Mouse (Mus musculus) liver, embryonic 13.5 days (tissue): ENCODE measurements around the gene Syt2. TPM values are rescaled to one million over a fixed set of nuclear protein-coding genes. Genes with fewer than 3 reads are reported as not detected.

ENCODE experiments used
- ATAC-seq: fragments of 200-750 bp; cut with Nextera tagmentation; 2 replicates; pipeline ENCODE4 v1.8.0; 2017; ENCODE audit warnings: low read depth, mild to moderate bottlenecking, moderate number of reproducible peaks, moderate library complexity
- DNase-seq: peaks from one replicate; pipeline ENCODE4 v3.0.0; 2022
- H3K27ac ChIP-seq: fragments of 300-500 bp; sonication (generic); 2 replicates; pipeline ENCODE4 v1.5.1; 2015; ENCODE audit warnings: moderate library complexity, mild to moderate bottlenecking, inconsistent platforms
- H3K27me3 ChIP-seq: fragments of 300-500 bp; sonication (generic); 2 replicates; pipeline ENCODE4 v1.6.1; 2015; ENCODE audit warnings: mild to moderate bottlenecking, inconsistent platforms
- H3K36me3 ChIP-seq: fragments of 300-500 bp; sonication (generic); 2 replicates; pipeline ENCODE4 v1.6.1; 2015; ENCODE audit warnings: mild to moderate bottlenecking, inconsistent platforms
- H3K4me1 ChIP-seq: fragments of 300-500 bp; sonication (generic); replicated peaks from 2 replicates; pipeline ENCODE4 v1.6.1; 2015; ENCODE audit warnings: inconsistent platforms
- H3K4me2 ChIP-seq: fragments of 300-500 bp; sonication (generic); 2 replicates; pipeline ENCODE4 v1.6.1; 2015; ENCODE audit warnings: inconsistent platforms, mild to moderate bottlenecking, moderate library complexity
- H3K4me3 ChIP-seq: fragments of 300-500 bp; sonication (generic); replicated peaks from 2 replicates; pipeline ENCODE4 v1.5.1; 2015; ENCODE audit warnings: mild to moderate bottlenecking, inconsistent platforms
- H3K9ac ChIP-seq: fragments of 300-500 bp; sonication (generic); 2 replicates; pipeline ENCODE4 v1.6.1; 2015; ENCODE audit warnings: mild to moderate bottlenecking, inconsistent platforms
- H3K9me3 ChIP-seq: fragments of 300-500 bp; sonication (generic); replicated peaks from 2 replicates; pipeline ENCODE4 v1.6.1; 2016; ENCODE audit warnings: inconsistent platforms
- WGBS: fragments of 180-500 bp; shearing (Covaris S2); methylation state at CpG from one replicate; pipeline ENCODE4 v1.1.7; 2015; ENCODE audit not compliant: insufficient replicate concordance; 5-methylcytosine and 5-hydroxymethylcytosine counted together
- polyA plus RNA-seq: library from polyadenylated mRNA; unstranded; fragments of >200 nt; fragmentation: Nextera tagmentation; extraction: Ambion mirVana; gene quantifications from 2 replicates; pipeline ENCODE4 v1.2.1, GENCODE M21; 2015

The Syt2 gene
- polyA plus RNA-seq, 1 experiment from 2014 or later, result 0.08 TPM

DNA sequence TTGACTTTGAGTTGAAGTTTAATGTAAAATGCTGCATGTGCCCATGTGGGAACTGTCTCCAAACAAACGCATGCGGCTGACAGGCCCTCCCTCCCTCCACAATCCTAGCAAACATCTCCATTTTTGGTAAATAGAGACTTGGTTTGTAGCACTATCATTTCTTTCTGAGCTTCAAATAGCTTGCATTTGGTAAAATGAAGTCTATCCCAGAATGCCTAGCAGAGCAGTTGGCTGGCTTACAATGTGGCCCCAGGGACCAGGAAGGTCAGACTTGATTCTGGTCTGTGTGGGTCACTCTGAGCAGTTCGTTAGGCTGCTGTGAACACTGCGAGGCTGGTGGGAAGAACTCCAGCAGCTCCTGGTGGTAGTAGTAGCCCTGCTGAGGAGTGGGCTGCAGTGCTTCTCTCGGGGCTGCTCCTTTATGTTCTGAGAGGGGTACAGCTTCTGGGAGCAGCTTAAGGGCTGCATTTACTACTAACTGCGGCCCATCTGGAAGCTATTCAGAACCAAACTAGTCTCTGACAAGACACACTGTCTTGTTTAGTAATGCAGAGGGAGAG is 128.3 kb downstream of the Syt2 start:
- WGBS, result 70% methylated on average over 6 of the region's 6 CpGs
- DNase-seq (no peak), ATAC-seq (no peak)
- Histone ChIP-seq H3K4me3 (no peak overlapping the region), H3K27ac (no peak overlapping the region; the same call in 1 of the 2 replicates), H3K4me1 (peaks cover 26% of the 10 kb centered on the region), H3K27me3 (no peaks in the 10 kb centered on the region), H3K9me3 (no peaks in the 10 kb centered on the region), H3K36me3 (peaks cover 8% of the 10 kb centered on the region; the same call in 1 of the 2 replicates), H3K4me2 (no peak overlapping the region), H3K9ac (no peak overlapping the region)

DNA sequence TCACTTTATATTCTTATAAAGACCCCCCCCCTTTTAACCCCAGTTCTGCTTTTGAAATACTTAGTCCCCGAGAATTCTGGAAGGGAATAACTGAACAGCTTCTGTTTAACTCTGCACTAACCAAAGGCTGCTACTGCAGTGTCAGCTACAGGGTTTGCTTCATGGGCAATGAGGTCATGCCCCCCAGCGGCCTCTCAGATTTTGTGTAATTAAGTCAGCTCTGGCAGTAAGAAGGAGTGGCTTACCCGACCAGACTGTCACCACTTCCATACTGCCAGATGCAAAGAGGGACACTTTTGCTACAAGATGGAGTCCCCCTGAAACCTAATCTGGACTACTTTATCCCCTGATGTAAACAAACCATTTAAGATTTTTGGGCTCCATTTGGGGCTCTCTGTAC is 129.2 kb downstream of the Syt2 start:
- Histone ChIP-seq H3K4me2 (no peak overlapping the region), H3K27me3 (no peaks in the 10 kb centered on the region), H3K36me3 (peaks cover 8% of the 10 kb centered on the region; the same call in 1 of the 2 replicates), H3K27ac (no peak overlapping the region), H3K9me3 (no peaks in the 10 kb centered on the region), H3K9ac (no peak overlapping the region), H3K4me1 (peaks cover 26% of the 10 kb centered on the region), H3K4me3 (no peak overlapping the region)
- WGBS, result 67% methylated on average over 3 of the region's 3 CpGs
- ATAC-seq (no peak), DNase-seq (no peak)

DNA sequence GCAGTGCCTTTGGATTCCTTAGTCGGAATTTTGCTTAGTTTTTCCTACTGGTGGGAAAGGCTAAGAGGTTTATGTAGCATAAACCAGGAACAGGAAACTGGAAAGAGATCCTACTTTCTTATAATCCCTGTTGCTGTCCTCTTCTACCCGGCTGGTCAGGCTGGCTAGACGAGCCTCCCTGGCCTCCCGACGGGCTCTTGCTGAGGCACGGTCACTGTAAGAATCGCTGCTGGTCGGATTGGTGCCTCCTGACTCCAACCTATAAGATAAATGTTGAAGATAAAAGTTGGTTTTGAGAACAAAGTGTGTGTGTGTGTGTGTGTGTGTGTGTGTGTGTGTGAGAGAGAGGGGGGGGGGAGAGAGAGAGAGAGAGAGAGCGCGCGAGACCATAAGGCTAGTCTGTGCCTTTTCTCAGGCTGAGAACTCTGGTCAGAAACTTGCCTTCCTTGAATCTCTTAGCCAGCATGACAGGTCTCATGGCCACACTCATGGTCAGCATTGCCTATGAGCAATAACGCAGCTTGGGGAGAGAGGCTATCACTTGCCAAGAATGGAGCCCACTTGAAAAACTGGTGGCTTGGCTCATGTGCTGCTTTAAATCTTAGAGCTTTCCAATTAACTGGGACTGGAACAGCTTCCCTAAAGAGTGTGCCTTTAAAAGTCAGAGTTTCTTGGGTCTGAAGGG is 130.9 kb downstream of the Syt2 start:
- WGBS, result 79% methylated on average over 12 of the region's 12 CpGs
- Histone ChIP-seq H3K4me2 (no peak overlapping the region), H3K9me3 (no peaks in the 10 kb centered on the region), H3K4me1 (peaks cover 18% of the 10 kb centered on the region; the same call in 1 of the 2 replicates), H3K27ac (no peak overlapping the region), H3K4me3 (no peak overlapping the region), H3K27me3 (no peaks in the 10 kb centered on the region), H3K9ac (no peak overlapping the region), H3K36me3 (peaks cover 8% of the 10 kb centered on the region; the same call in 1 of the 2 replicates)
- no peak for DNase-seq
- no peak for ATAC-seq

DNA sequence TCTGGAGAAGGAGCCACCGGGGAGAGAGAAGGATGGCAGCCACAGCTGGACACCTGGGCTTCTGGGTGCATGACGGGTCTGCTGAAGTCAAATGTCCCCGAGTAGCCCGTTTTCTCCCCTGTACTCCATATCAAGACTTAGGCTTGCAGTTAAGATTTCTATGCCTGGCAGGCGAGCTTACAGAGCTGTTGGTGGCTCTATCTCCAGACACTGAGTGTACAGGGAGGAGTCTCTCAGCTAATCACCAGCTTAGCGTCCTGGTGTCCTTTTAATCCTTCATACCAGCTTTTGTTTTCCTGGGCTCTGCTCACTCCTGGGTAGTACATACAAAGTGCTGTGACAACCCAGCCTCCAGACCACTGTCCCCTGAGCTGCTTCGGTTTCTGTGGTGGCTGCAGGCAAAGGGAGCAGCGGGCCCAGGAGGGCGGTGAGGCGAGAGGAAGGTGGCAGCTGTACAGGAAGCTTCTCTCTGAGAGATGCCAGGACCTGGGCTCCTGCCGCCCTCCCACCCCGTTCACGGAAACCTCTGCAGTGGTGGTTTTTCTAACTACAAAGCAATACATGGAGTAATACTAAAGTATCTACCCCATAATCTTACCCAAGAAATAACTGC is 131.6 kb downstream of the Syt2 start:
- Histone ChIP-seq H3K9me3 (no peaks in the 10 kb centered on the region), H3K27me3 (no peaks in the 10 kb centered on the region), H3K4me2 (no peak overlapping the region), H3K9ac (no peak overlapping the region; the same call in 1 of the 2 replicates), H3K36me3 (peaks cover 8% of the 10 kb centered on the region; the same call in 1 of the 2 replicates), H3K4me1 (peaks cover 18% of the 10 kb centered on the region; the same call in 1 of the 2 replicates), H3K27ac (no peak overlapping the region), H3K4me3 (no peak overlapping the region)
- peak; percentile 53; the same call in 1 of the 2 replicates for ATAC-seq
- DNase-seq, result no peak
- WGBS, result 59% methylated on average over 13 of the region's 13 CpGs

DNA sequence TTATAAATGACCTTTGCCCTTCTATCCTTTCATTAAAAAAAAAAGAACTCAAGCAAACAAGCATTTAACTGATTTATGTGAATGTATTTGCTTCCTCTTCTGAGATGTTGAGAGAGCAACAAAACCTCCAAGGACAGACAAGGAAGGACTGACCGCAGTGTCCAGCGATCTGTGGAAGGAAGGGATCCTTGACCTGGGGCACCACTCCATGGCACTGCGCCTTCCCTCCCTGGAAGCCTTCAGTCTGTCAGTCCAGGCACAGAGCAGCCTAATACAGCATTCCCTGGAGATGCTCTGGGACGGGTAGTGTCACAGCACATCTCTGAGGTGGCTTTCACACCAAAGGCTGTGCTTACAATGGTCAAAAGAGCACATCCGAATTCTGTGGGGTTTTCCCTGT is 136.3 kb downstream of the Syt2 start:
- WGBS, result 74% methylated on average over 5 of the region's 5 CpGs
- Histone ChIP-seq H3K4me2 (no peak overlapping the region), H3K4me1 (peaks cover 7% of the 10 kb centered on the region; the same call in 1 of the 2 replicates), H3K27me3 (no peaks in the 10 kb centered on the region), H3K9me3 (no peaks in the 10 kb centered on the region), H3K9ac (no peak overlapping the region), H3K4me3 (no peak overlapping the region), H3K27ac (no peak overlapping the region), H3K36me3 (no peaks in the 10 kb centered on the region)
- no peak for ATAC-seq
- DNase-seq, result no peak

DNA sequence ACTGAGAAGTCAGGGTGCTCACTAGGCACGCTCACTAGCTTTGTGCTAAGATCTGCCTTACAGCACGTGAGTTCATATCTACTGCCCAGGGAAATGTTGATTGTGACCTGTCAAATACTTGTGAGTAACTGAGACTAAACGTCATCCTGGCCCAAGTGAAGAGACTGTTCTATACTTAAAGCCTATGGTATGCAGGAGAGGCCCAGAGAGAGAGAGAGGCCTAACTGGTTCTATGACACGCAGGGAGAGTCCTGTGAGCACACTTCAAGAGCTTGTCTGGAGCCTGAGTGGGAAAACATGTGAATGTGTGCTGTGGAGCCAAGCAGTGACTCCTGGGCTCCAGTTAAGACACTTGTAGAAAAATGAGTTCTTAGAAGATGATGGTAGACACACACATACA is 137.5 kb downstream of the Syt2 start:
- Histone ChIP-seq H3K9ac (no peak overlapping the region), H3K9me3 (no peaks in the 10 kb centered on the region), H3K4me2 (no peak overlapping the region), H3K4me1 (0 out of 2 replicates have a peak, but pooled peaks cover 3% of the 10 kb centered on the region), H3K27me3 (no peaks in the 10 kb centered on the region), H3K27ac (no peak overlapping the region), H3K4me3 (no peak overlapping the region), H3K36me3 (no peaks in the 10 kb centered on the region)
- DNase-seq (no peak), ATAC-seq (no peak)
- WGBS, result 65% methylated on average over 4 of the region's 4 CpGs

DNA sequence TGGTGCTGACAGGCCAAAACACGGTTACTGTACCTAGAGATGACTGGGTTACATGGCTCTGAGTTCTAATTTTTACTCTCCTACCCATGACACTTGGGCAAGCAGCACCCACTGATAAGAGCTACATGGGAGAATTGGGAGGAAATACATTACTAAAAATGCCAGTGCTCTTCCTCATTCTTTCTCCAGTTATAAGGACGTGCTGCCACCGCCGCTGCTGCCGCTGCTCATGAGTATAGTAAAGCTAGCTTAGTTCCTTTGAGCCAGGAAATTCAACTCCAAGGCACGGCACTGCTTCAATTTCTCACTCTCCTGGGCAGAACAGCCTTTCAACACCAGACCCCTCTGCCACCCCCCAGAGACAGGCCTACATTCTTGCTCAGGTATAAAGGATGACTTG is 138.0 kb downstream of the Syt2 start:
- H3K27ac ChIP-seq, result no peak overlapping the region
- H3K27me3 ChIP-seq, result no peaks in the 10 kb centered on the region
- DNase-seq, result no peak
- H3K4me3 ChIP-seq, result no peak overlapping the region
- no peak overlapping the region for H3K9ac ChIP-seq
- H3K36me3 ChIP-seq, result no peaks in the 10 kb centered on the region
- 74% methylated on average over 6 of the region's 6 CpGs for WGBS
- no peaks in the 10 kb centered on the region for H3K9me3 ChIP-seq
- ATAC-seq, result no peak
- H3K4me1 ChIP-seq, result 0 out of 2 replicates have a peak, but pooled peaks cover 3% of the 10 kb centered on the region
- H3K4me2 ChIP-seq, result no peak overlapping the region

DNA sequence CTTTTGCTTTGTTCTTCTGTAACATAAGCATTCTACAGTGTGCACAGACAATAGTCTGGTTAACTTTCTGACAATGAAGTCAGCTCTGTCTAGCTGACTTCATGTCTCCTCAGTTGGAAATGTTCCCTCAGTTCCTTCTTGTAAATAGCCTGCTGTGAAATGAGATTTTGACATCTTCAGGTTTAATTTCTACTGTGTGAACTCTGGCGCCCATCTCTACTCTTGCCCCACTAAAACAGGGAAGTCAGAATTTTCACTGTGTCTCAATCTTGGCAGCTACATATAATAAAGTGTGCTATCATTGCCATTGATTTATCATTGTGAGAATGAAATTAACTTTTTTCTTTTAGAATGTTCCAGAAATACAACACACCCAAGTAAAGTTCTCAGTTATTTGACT is 138.4 kb downstream of the Syt2 start:
- no peaks in the 10 kb centered on the region for H3K9me3 ChIP-seq
- no peak overlapping the region for H3K9ac ChIP-seq
- H3K27ac ChIP-seq, result no peak overlapping the region
- DNase-seq (no peak), ATAC-seq (no peak)
- H3K27me3 ChIP-seq, result no peaks in the 10 kb centered on the region
- H3K4me2 ChIP-seq, result no peak overlapping the region
- 66% methylated on average over 1 of the region's 1 CpGs for WGBS
- H3K4me3 ChIP-seq, result no peak overlapping the region
- H3K4me1 ChIP-seq, result 0 out of 2 replicates have a peak, but pooled peaks cover 3% of the 10 kb centered on the region
- H3K36me3 ChIP-seq, result no peaks in the 10 kb centered on the region

DNA sequence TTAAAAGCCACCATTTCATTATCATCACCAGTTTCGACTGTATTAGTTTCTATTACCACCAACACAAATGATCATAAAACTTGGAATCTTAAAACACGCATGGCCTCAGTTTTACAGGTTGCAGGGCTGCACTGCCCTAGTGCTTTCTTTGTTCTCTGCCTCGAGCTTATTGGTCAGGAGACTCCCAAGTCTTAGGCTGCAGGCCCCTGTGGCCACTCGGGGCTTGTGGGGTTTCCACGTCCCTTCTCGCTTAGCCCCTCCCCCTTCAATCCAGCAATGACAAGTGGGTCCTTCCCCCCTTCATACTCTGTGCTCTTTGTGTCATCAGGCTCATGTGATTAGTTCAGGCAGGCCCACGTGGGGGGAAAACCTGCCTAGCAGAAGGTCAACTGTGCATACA is 141.6 kb downstream of the Syt2 start:
- WGBS, result 66% methylated on average over 7 of the region's 7 CpGs
- no peak overlapping the region for H3K9ac ChIP-seq
- H3K27me3 ChIP-seq, result no peaks in the 10 kb centered on the region
- no peaks in the 10 kb centered on the region for H3K36me3 ChIP-seq
- no peak for DNase-seq
- H3K9me3 ChIP-seq, result no peaks in the 10 kb centered on the region
- no peak overlapping the region for H3K27ac ChIP-seq
- no peak for ATAC-seq
- H3K4me3 ChIP-seq, result no peak overlapping the region
- H3K4me1 ChIP-seq, result peaks cover 13% of the 10 kb centered on the region
- H3K4me2 ChIP-seq, result no peak overlapping the region

DNA sequence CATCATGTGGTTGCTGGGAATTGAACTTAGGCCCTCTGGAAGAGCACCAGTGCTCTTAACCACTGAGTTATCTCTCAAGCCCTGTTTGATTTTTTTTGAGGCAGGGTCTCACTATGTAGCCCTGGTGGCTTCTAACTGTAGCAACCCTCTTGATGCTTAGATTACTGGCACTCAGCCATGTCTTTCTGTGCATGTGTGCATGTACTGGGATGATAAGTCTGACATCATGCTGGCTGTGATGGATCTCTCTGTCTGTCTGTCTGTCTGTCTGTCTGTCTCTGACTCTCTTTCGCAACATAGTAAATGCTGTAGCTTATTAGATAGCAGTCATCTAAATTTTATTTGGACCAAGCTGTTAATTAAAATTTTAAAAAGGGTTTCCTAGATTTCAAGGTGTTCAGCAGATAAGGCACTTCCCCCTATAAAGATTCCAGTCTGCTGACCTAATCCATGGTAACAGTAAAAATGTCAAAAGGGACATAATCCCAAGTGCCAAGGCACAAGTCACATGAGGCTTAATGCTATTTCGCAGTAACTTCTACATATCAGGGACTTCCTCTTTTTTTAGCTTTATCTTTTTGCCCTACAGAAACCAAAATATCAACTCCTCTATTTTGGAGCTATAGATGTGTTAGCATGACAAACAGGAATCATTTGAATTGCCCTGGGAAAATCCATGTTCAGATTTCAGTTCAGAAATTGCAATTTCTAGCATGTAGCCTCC is 144.4 kb downstream of the Syt2 start:
- Histone ChIP-seq H3K9me3 (no peaks in the 10 kb centered on the region), H3K27ac (no peak overlapping the region), H3K4me1 (peaks cover 10% of the 10 kb centered on the region), H3K36me3 (no peaks in the 10 kb centered on the region), H3K9ac (no peak overlapping the region), H3K4me3 (no peak overlapping the region), H3K27me3 (no peaks in the 10 kb centered on the region), H3K4me2 (no peak overlapping the region)
- WGBS, result 29% methylated on average over 2 of the region's 2 CpGs
- ATAC-seq (0 out of 2 replicates have a peak, but pooled peaks have one; percentile 41), DNase-seq (no peak)

DNA sequence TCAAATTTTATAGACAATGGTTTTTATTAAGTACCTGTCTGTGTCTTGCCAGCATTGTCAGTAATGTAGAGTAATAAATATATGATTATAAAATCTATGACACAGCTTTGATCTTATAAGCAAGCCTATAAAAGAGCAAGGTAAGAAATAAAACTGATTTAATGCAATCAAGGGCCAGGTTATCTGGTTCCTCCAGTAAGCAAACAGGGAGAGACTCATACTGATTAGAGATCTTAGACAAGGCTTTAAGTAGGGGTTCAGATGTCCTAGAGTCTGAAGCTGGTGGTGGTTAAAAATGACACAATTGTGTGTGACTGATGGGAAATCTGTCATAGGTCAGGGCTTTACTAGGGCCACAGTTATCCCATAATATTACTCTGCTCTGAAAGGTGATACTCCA is 145.0 kb downstream of the Syt2 start:
- Histone ChIP-seq H3K27me3 (no peaks in the 10 kb centered on the region), H3K4me2 (no peak overlapping the region), H3K9me3 (no peaks in the 10 kb centered on the region), H3K4me1 (peaks cover 10% of the 10 kb centered on the region), H3K4me3 (no peak overlapping the region), H3K9ac (no peak overlapping the region), H3K27ac (no peak overlapping the region), H3K36me3 (no peaks in the 10 kb centered on the region)
- ATAC-seq (no peak), DNase-seq (no peak)
